Mouse (Mus musculus) G1E (cell line): Measurements from ENCODE around the gene Hic1.

Experiments
- CTCF ChIP-seq: IDR thresholded peaks from 2 replicates; pipeline ENCODE4 v1.5.1; 2012; ENCODE audit warnings: low read depth, low read length, inconsistent platforms, mixed read lengths
- GATA1 ChIP-seq: IDR thresholded peaks from 2 replicates; pipeline ENCODE4 v1.6.1; 2012; ENCODE audit warnings: borderline replicate concordance, low read length, inconsistent platforms, mixed read lengths
- POLR2AphosphoS5 ChIP-seq: IDR thresholded peaks from 2 replicates; pipeline ENCODE4 v1.6.1; 2012; ENCODE audit warnings: low read depth, low read length, inconsistent platforms; ENCODE audit not compliant: insufficient replicate concordance
- TAL1 ChIP-seq: conservative IDR thresholded peaks from 2 replicates; pipeline ENCODE4 v1.6.1; 2012; ENCODE audit warnings: low read depth, low read length, inconsistent platforms, mixed read lengths

DNA sequence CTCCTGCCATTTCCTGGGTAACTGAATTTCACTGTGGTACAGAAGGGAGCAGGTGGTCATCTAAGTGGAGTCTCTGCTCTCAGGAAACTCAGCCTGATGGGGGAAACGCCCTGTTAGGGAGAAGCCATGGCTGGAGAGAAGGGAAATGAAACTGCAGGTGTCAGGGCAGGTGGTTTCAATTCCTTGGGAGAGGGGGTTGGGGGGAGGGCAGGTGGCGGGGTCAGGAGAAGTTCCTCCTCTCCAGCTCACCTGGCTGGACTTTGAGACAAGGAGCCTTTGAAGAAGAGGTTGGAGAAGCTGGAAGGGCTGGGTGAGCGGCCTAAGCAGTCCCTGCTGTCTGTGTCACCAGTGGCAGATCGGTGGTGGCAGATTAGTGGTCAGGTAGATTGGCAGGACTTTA, 37.0 kb upstream of the Hic1 start:
- no peak for TF ChIP-seq CTCF
- no peak for TF ChIP-seq TAL1
- TF ChIP-seq POLR2AphosphoS5 = no peak
- no peak for TF ChIP-seq GATA1
